Mouse (Mus musculus) midbrain, postnatal 0 days (tissue): ENCODE measurements around the gene C730034F03Rik. TPM values are rescaled to one million over a fixed set of nuclear protein-coding genes. Genes with fewer than 3 reads are reported as not detected.
A peak's percentile ranks its signal among the peaks of the same experiment; 100 is the strongest.

ENCODE experiments used
- ATAC-seq: fragments of 200-750 bp; cut with Nextera tagmentation; 2 replicates; pipeline ENCODE4 v1.8.0; 2017; ENCODE audit warnings: moderate number of reproducible peaks, mild to moderate bottlenecking, moderate TSS enrichment, moderate library complexity; ENCODE audit not compliant: low FRiP score
- DNase-seq: peaks from one replicate; pipeline ENCODE4 v3.0.0-alpha.2; 2015; ENCODE audit warnings: low spot score
- H3K27ac ChIP-seq: fragments of 300-500 bp; sonication (generic); 2 replicates; pipeline ENCODE4 v1.5.1; 2014; ENCODE audit warnings: low read depth, mild to moderate bottlenecking, low read length, mixed read lengths
- H3K27me3 ChIP-seq: fragments of 300-500 bp; sonication (generic); 2 replicates; pipeline ENCODE4 v1.6.1; 2014; ENCODE audit warnings: low read length, control low read depth, mixed read lengths; ENCODE audit not compliant: insufficient read depth
- H3K36me3 ChIP-seq: fragments of 300-500 bp; sonication (generic); 2 replicates; pipeline ENCODE4 v1.6.1; 2014; ENCODE audit warnings: low read length, control low read depth, mixed read lengths; ENCODE audit not compliant: insufficient read depth
- H3K4me1 ChIP-seq: fragments of 300-500 bp; sonication (generic); 2 replicates; pipeline ENCODE4 v1.6.1; 2014; ENCODE audit warnings: mild to moderate bottlenecking, control low read depth, antibody characterized with exemption, low read length, mixed read lengths; ENCODE audit not compliant: insufficient read depth
- H3K4me2 ChIP-seq: fragments of 300-500 bp; sonication (generic); 2 replicates; pipeline ENCODE4 v1.6.1; 2014; ENCODE audit warnings: low read depth, mild to moderate bottlenecking, low read length, mixed read lengths; ENCODE audit not compliant: poor library complexity, severe bottlenecking
- H3K4me3 ChIP-seq: fragments of 300-500 bp; sonication (generic); 2 replicates; pipeline ENCODE4 v1.5.1; 2014; ENCODE audit warnings: low read depth, mild to moderate bottlenecking, low read length, moderate library complexity
- H3K9ac ChIP-seq: fragments of 300-500 bp; sonication (generic); replicated peaks from 2 replicates; pipeline ENCODE4 v1.6.1; 2014; ENCODE audit warnings: mild to moderate bottlenecking, low read length, moderate library complexity, mixed read lengths; ENCODE audit not compliant: poor library complexity, severe bottlenecking
- H3K9me3 ChIP-seq: fragments of 300-500 bp; sonication (generic); 2 replicates; pipeline ENCODE4 v1.6.1; 2016; ENCODE audit warnings: low read length, control low read depth
- CTCF ChIP-seq: IDR thresholded peaks from 2 replicates; pipeline ENCODE4 v1.5.1; 2016; ENCODE audit warnings: antibody characterized with exemption, mild to moderate bottlenecking
- WGBS: fragments of 180-500 bp; shearing (Covaris S2); extraction: QIAGEN DNeasy Blood & Tissue Kit; methylation state at CpG from one replicate; pipeline ENCODE4 v1.1.7; 2014; 5-methylcytosine and 5-hydroxymethylcytosine counted together
- polyA plus RNA-seq: library from polyadenylated mRNA; unstranded; fragments of >200 nt; fragmentation: Nextera tagmentation; extraction: Ambion mirVana; gene quantifications from 2 replicates; pipeline ENCODE4 v1.2.1, GENCODE M21; 2015
- total RNA-seq: library from RNA; depleted of rRNA; stranded (reverse); fragments of >200 nt; gene quantifications from 2 replicates; pipeline ENCODE4 v1.2.3, GENCODE M21; 2014

Gene C730034F03Rik
- total and polyA plus RNA-seq, 2 experiments from 2014 or later: 1.2 to 3.9 TPM

DNA sequence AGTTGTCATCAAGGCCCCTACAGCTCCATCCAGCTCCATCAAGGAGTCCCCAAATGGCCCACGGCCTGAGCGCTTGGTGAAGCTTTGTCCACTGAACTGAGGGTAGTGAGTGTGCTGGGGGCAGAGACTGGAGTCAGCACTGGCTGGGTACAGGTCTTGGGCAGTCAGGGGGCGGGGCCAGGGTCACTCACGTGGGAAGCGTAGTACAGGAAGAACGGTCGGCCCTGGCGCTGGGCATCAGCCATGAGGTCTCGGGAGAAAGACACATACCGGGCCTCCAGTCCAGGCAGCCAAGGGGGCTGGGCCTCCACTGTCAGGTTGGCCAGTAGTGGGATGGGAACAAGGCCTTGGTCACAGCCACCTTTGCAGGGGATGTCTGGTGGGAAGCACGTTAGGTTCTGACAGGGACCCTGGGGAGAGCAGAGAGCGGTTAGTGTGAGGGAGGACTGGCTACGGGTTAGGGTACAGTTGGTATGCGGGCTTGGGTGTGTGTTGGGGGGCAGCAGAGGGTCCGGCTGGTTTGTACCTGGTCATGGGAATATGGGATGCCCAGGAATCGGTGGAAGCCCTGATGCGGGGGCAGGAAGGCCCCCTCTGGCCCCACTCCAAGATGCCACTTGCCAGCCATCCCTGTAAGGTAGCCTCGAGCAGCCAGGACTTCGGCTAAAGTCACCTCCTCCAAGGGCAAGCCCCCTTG lies 45.4 kb downstream of the C730034F03Rik start:
- ATAC-seq (no peak), DNase-seq (no peak)
- Histone ChIP-seq H3K4me3 (no peak overlapping the region), H3K4me2 (peak overlapping the region; percentile 69; the same call in 1 of the 2 replicates), H3K9ac (no peak overlapping the region), H3K27ac (no peak overlapping the region), H3K36me3 (0 out of 2 replicates have a peak, but pooled peaks cover 3% of the 10 kb centered on the region), H3K4me1 (peaks cover 14% of the 10 kb centered on the region), H3K27me3 (no peaks in the 10 kb centered on the region), H3K9me3 (no peaks in the 10 kb centered on the region)
- no peak for TF ChIP-seq CTCF
- 90% methylated on average over 19 of the region's 19 CpGs for WGBS

DNA sequence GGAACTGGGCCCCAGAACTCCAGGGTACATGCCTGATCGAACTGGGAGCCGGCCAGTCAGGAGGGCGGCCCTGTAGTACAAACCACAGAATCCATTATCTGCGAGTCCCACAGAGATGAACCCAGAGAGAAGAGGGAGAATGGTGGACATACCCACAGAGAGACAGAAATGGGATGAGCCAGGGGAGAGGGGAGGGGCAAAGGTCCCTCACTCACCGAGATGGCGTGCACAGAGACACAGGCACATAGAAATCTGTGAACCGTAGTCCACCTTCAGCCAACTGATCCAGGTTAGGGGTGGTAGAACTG lies 45.9 kb downstream of the C730034F03Rik start:
- ATAC-seq (no peak), DNase-seq (no peak)
- no peaks in the 10 kb centered on the region for H3K9me3 ChIP-seq
- WGBS: 96% methylated on average over 7 of the region's 7 CpGs
- H3K4me1 ChIP-seq: peaks cover 14% of the 10 kb centered on the region
- peak overlapping the region; percentile 47; the same call in 1 of the 2 replicates for H3K4me3 ChIP-seq
- H3K4me2 ChIP-seq: peak overlapping the region; percentile 69
- TF ChIP-seq CTCF: no peak
- H3K27me3 ChIP-seq: no peaks in the 10 kb centered on the region
- 0 out of 2 replicates have a peak, but pooled peaks cover 3% of the 10 kb centered on the region for H3K36me3 ChIP-seq
- peak overlapping the region; percentile 65 for H3K9ac ChIP-seq
- H3K27ac ChIP-seq: no peak overlapping the region

DNA sequence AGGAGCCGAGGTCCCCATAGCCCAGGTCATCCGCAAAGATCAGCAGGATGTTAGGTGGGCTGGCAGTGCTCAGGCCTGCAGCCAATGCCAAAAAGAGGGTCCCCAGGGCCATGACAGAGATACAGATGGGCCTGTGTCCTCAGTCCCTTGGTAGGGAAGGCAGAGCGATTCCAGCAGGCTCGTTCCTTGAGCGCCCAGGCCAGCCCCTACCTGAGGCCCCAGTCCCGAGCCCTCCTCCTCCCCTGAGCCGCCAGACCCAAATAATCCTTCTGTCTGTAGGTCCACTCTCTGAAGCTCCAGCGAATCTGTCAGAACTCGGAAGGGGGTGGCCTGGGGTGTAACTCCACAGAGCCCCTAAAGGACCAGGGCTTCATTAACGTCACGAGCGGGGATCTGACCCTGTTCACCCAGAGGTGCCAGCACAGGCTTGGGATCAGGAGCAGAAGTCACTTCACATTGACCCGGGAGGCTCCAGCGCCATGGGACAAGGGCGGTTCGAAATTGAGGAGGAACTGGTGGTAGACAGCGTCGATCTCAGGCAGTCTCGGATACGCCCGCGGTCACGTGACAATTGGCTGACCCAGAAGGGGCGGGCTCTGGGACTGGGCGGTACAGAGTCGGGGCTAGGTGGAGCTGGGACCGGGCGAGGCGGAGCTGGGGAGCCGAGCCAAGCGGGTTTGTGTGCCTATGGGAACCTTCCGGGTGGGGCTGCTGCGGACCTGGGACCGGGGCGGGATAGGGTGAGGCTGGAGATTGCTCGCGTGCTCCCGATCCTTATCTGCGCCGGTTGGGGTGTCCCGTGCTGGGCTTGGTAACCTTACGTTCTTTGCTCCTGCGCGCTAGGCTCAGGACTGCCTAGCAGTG lies 46.5 kb downstream of the C730034F03Rik start:
- Histone ChIP-seq H3K4me3 (peak overlapping the region; percentile 47), H3K9me3 (no peaks in the 10 kb centered on the region), H3K27me3 (no peaks in the 10 kb centered on the region), H3K9ac (peak overlapping the region; percentile 65), H3K36me3 (0 out of 2 replicates have a peak, but pooled peaks cover 3% of the 10 kb centered on the region), H3K27ac (peak overlapping the region; percentile 81), H3K4me2 (peak overlapping the region; percentile 69), H3K4me1 (peaks cover 14% of the 10 kb centered on the region)
- 8% methylated on average over 44 of the region's 44 CpGs for WGBS
- DNase-seq: peak; percentile 91
- 0 out of 2 replicates have a peak, but pooled peaks have one; percentile 9 for TF ChIP-seq CTCF
- ATAC-seq: peak; percentile 95

DNA sequence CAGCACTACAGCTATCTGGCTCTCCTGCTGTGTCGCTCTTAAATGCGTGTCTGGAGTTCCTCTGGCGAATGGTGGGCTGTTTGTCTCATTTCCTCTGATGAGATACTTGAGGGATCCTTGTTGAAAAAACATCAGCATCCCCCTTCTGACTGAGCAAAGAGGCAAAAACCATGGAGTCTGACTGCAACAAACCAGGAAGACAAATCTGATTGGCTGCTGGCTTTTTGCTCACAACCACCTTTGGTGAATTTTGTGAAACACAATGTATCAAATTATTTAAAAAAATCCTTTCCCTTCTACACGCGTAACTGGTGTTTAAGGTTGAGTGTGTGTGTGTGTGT lies 47.1 kb downstream of the C730034F03Rik start:
- H3K4me1 ChIP-seq: peaks cover 14% of the 10 kb centered on the region
- peak overlapping the region; percentile 65 for H3K9ac ChIP-seq
- no peaks in the 10 kb centered on the region for H3K9me3 ChIP-seq
- DNase-seq (peak; percentile 62), ATAC-seq (peak; percentile 49; the same call in 1 of the 2 replicates)
- WGBS: 5% methylated on average over 5 of the region's 5 CpGs
- TF ChIP-seq CTCF: no peak
- peak overlapping the region; percentile 81 for H3K27ac ChIP-seq
- H3K4me3 ChIP-seq: peak overlapping the region; percentile 47
- H3K4me2 ChIP-seq: peak overlapping the region; percentile 69
- 0 out of 2 replicates have a peak, but pooled peaks cover 3% of the 10 kb centered on the region for H3K36me3 ChIP-seq
- H3K27me3 ChIP-seq: no peaks in the 10 kb centered on the region

DNA sequence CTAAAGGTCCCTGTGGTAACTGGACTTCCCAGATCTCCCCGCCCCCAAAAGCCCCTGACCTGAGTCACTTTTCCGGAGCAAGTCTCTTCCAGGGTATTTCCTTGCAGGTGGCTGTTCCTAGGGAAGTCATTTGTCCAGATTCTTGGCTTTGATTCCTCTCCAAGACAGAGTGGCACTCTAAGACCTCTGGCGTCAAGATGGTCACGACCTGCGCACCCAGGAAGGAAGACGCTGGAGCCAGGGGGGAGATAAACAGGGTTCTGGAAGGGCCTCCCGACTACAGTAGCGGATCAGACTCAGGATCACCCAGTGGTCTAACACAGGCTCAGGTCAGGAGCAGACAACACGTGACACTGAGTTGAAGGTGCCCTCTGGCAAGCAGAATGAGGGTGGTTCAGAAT lies 47.7 kb downstream of the C730034F03Rik start, which contains the start of gene Arsa:
Arsa (minus strand) TSS at position 335 of the 401 bp plus-strand sequence.
- H3K27ac ChIP-seq: peak within 1 kb of the TSS; percentile 81

More for the DNA sequence above, 47.7 kb downstream of the C730034F03Rik start, which contains the start of gene Arsa:
- no peak for DNase-seq
- 30% methylated on average over 9 of the region's 9 CpGs for WGBS
- Histone ChIP-seq H3K4me2 (peak within 1 kb of the TSS; percentile 69), H3K27me3 (no peaks in the 10 kb centered on the region), H3K9me3 (no peaks in the 10 kb centered on the region), H3K9ac (peak within 1 kb of the TSS; percentile 65), H3K36me3 (0 out of 2 replicates have a peak, but pooled peaks cover 3% of the 10 kb centered on the region), H3K4me3 (peak within 1 kb of the TSS; percentile 47), H3K4me1 (peaks cover 14% of the 10 kb centered on the region)
- TF ChIP-seq CTCF: no peak
- no peak for ATAC-seq
